ENCODE assay signal across 22 mouse cellular contexts in the genomic region with DNA sequence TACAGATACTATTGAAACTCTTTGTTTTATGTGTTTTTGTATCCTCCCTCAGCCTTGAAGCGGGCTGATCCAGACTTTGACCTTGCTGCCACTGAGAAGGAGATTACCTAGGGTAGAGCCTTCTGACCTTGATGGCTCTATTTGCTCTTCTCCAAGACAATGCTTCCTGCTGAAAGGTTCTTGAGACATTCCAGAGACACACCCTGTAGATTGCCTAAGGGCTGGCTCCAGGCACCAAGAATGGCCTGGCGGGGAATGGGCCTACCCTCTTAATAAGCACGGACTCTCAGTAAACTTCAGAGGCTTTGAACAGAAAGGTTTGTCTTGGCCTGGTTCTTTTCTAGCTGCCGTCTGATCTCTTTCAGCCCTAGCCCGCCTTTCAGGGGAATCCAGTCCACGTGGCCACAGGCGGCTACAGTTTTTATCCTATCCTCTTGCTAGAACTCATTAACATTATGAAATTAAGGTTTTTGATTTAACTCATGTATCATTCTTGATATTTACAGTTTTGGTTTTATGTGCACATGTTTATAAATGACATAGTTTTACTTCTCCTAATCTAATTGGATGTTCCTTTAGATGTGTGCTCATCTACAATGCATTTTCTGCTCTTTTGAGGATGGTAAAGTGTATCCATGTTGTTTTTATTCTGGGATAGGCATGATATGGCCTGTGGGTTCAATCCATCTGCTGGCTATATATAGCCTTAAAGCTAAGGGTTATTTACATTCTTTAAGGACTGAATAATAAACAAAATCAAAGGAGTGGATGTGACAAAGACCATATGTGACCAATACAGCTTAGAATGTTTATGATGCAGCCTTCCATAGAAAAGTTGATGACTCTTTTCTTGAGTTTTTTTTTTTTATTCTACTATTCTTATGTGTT. TPM values are rescaled to one million over a fixed set of nuclear protein-coding genes. Genes with fewer than 3 reads are reported as not detected.
DNase-seq lines count a peak whose midpoint lies in the region; ATAC-seq and TF ChIP-seq lines count a peak whose summit lies in the region.
"Had no signal": no experiment of that assay in that cellular context is flagged by ENCODE, and none has a peak within 500 bp of the region (broad histone marks: within the 10 kb centered on the region; RNA-seq: fewer than 3 reads in every experiment).

No protein-coding gene starts in this region.

- H3K36me3 ChIP-seq in lung, embryonic 15.5 days: no peaks in the 10 kb centered on the region
- H3K36me3 ChIP-seq in intestine, embryonic 15.5 days: no peaks in the 10 kb centered on the region
- H3K36me3 ChIP-seq in stomach, postnatal 0 days (ENCODE audit: control insufficient read depth, insufficient read depth, low read length): no peaks in the 10 kb centered on the region
- H3K36me3 ChIP-seq in forebrain, embryonic 16.5 days (ENCODE audit: control insufficient read depth, insufficient read depth): no peaks in the 10 kb centered on the region
- H3K36me3 ChIP-seq: embryonic facial prominence, embryonic 10.5 days; G1E; heart, embryonic 15.5 days; hindbrain, embryonic 13.5 days had no signal

- H3K9ac ChIP-seq in lung, embryonic 15.5 days: no peak overlapping the region
- H3K9ac ChIP-seq in intestine, embryonic 15.5 days: no peak overlapping the region
- no peak overlapping the region for H3K9ac ChIP-seq in stomach, postnatal 0 days (ENCODE audit: low read length)
- no peak overlapping the region for H3K9ac ChIP-seq in forebrain, embryonic 16.5 days (replicated peaks; ENCODE audit: low read depth, low read length)
- H3K9ac ChIP-seq: heart, embryonic 15.5 days; hindbrain, embryonic 13.5 days had no signal

- no peaks in the 10 kb centered on the region for H3K27me3 ChIP-seq in lung, embryonic 15.5 days
- H3K27me3 ChIP-seq in intestine, embryonic 15.5 days (replicated peaks): no peaks in the 10 kb centered on the region
- H3K27me3 ChIP-seq in stomach, postnatal 0 days (ENCODE audit: control insufficient read depth, insufficient read depth, low read length): no peaks in the 10 kb centered on the region
- no peaks in the 10 kb centered on the region for H3K27me3 ChIP-seq in forebrain, embryonic 16.5 days (replicated peaks; ENCODE audit: control insufficient read depth, insufficient read depth, low read length)
- H3K27me3 ChIP-seq: heart, embryonic 15.5 days; hindbrain, embryonic 13.5 days had no signal

- peak; percentile 87; the same call in 1 of the 2 replicates for ATAC-seq in lung, embryonic 15.5 days (ENCODE audit: borderline replicate concordance, extremely low read depth, low FRiP score, low TSS enrichment)
- peak; percentile 71 for ATAC-seq in intestine, embryonic 15.5 days
- ATAC-seq in stomach, postnatal 0 days (ENCODE audit: low FRiP score, low TSS enrichment): no peak
- ATAC-seq in forebrain, embryonic 16.5 days: no peak
- ATAC-seq: forebrain, embryonic 14.5 days; hindbrain, postnatal 0 days had no signal

- no peak overlapping the region for H3K4me2 ChIP-seq in lung, embryonic 15.5 days
- no peak overlapping the region for H3K4me2 ChIP-seq in intestine, embryonic 15.5 days (replicated peaks)
- no peak overlapping the region for H3K4me2 ChIP-seq in stomach, postnatal 0 days (replicated peaks; ENCODE audit: low read depth)
- H3K4me2 ChIP-seq in forebrain, embryonic 16.5 days (ENCODE audit: low read length): no peak overlapping the region
- H3K4me2 ChIP-seq: heart, embryonic 11.5 days; heart, embryonic 15.5 days; hindbrain, embryonic 13.5 days had no signal

- no peak for DNase-seq in lung, postnatal 4 days
- DNase-seq in R1 (ENCODE audit: low read depth, low spot score): peak; percentile 88
- DNase-seq in stomach, postnatal 0 days (ENCODE audit: low spot score): peak; percentile 23
- DNase-seq in spleen, adult 12 weeks (ENCODE audit: low spot score): no peak
- DNase-seq in layer of hippocampus, postnatal 25 days (ENCODE audit: extremely low spot score in 1 of 2, low spot score in 1 of 2): no peak
- DNase-seq: adrenal gland, adult 2 months; adrenal gland, postnatal 25 days; cerebellum, adult 18-20 months; cerebellum, postnatal 10 days; gastrocnemius, postnatal 10 days; heart, adult 18-20 months; heart, postnatal 14 days had no signal

- 0 out of 2 replicates have a peak, but pooled peaks cover 4% of the 10 kb centered on the region for H3K4me1 ChIP-seq in lung, embryonic 15.5 days
- no peaks in the 10 kb centered on the region for H3K4me1 ChIP-seq in intestine, embryonic 15.5 days (replicated peaks)
- no peaks in the 10 kb centered on the region for H3K4me1 ChIP-seq in stomach, postnatal 0 days (replicated peaks; ENCODE audit: control insufficient read depth, insufficient read depth)
- peaks cover 3% of the 10 kb centered on the region for H3K4me1 ChIP-seq in forebrain, embryonic 16.5 days (replicated peaks; ENCODE audit: control insufficient read depth, insufficient read depth, low read length)
- H3K4me1 ChIP-seq: heart, embryonic 15.5 days had no signal

- TF ChIP-seq CTCF in stomach, postnatal 0 days (IDR thresholded peaks at IDR 0.05; ENCODE audit: low read depth): no peak

- H3K4me3 ChIP-seq in lung, embryonic 15.5 days: no peak overlapping the region
- no peak overlapping the region for H3K4me3 ChIP-seq in intestine, embryonic 15.5 days (replicated peaks)
- no peak overlapping the region for H3K4me3 ChIP-seq in stomach, postnatal 0 days (ENCODE audit: low read depth, low read length)
- H3K4me3 ChIP-seq in forebrain, embryonic 16.5 days (replicated peaks; ENCODE audit: low read length): no peak overlapping the region
- H3K4me3 ChIP-seq: embryonic facial prominence, embryonic 10.5 days; heart, embryonic 15.5 days; hindbrain, embryonic 13.5 days had no signal

- peak overlapping the region; percentile 87 for H3K27ac ChIP-seq in lung, embryonic 15.5 days
- peak overlapping the region; percentile 51; the same call in 1 of the 2 replicates for H3K27ac ChIP-seq in intestine, embryonic 15.5 days
- no peak overlapping the region for H3K27ac ChIP-seq in stomach, postnatal 0 days (replicated peaks)
- no peak overlapping the region for H3K27ac ChIP-seq in forebrain, embryonic 16.5 days (ENCODE audit: low read length)
- H3K27ac ChIP-seq: embryonic facial prominence, embryonic 10.5 days; heart, embryonic 15.5 days; hindbrain, embryonic 13.5 days; hindbrain, postnatal 0 days had no signal

- H3K9me3 ChIP-seq in lung, embryonic 15.5 days: no peaks in the 10 kb centered on the region
- H3K9me3 ChIP-seq in intestine, embryonic 15.5 days: no peaks in the 10 kb centered on the region
- no peaks in the 10 kb centered on the region for H3K9me3 ChIP-seq in stomach, postnatal 0 days (ENCODE audit: control insufficient read depth, low read length)
- H3K9me3 ChIP-seq in forebrain, embryonic 16.5 days (ENCODE audit: control insufficient read depth, low read length): no peaks in the 10 kb centered on the region
- H3K9me3 ChIP-seq: embryonic facial prominence, embryonic 10.5 days; G1E; heart, embryonic 15.5 days; hindbrain, embryonic 13.5 days had no signal

- 44% methylated on average over 7 of the region's 7 CpGs for WGBS in lung, embryonic 15.5 days
- WGBS in intestine, embryonic 15.5 days: 35% methylated on average over 7 of the region's 7 CpGs
- 35% methylated on average over 7 of the region's 7 CpGs for WGBS in stomach, postnatal 0 days
- 77% methylated on average over 7 of the region's 7 CpGs for WGBS in forebrain, embryonic 16.5 days

- no peak for TF ChIP-seq EP300 in stomach, postnatal 0 days (optimal IDR thresholded peaks at IDR 0.05)

RNA-seq across cellular contexts. Expression of a gene that starts 59.0 kb away (rescaled TPM):
- polyA plus RNA-seq in lung, embryonic 15.5 days (2015; fragmentation: Nextera tagmentation; extraction: Ambion mirVana): 13.6 and 13.7 TPM in 2 replicates
- polyA plus RNA-seq in intestine, embryonic 15.5 days (2015; fragmentation: Nextera tagmentation; extraction: Ambion mirVana): 17.7 and 18.4 TPM in 2 replicates
- polyA plus RNA-seq in stomach, postnatal 0 days (2015; fragmentation: Nextera tagmentation; extraction: Ambion mirVana): 9.0 and 9.6 TPM in 2 replicates
- polyA plus RNA-seq in forebrain, embryonic 16.5 days (2015; fragmentation: Nextera tagmentation; extraction: Ambion mirVana): 13.0 and 13.6 TPM in 2 replicates
- 1 to 10 TPM; 4.6 to 5.5 TPM for total RNA-seq in layer of hippocampus, postnatal 25 days (2021)

Comparison
In these comparisons a context has a peak if more than half of its experiments do, and no peak if none do; other contexts are left out.
1. ATAC-seq: peak in lung, embryonic 15.5 days (single experiment) and intestine, embryonic 15.5 days (single experiment); none in stomach, postnatal 0 days (single experiment) and forebrain, embryonic 16.5 days (single experiment).
2. H3K27ac ChIP-seq: peak in lung, embryonic 15.5 days (single experiment) and intestine, embryonic 15.5 days (single experiment); none in stomach, postnatal 0 days (single experiment) and forebrain, embryonic 16.5 days (single experiment).
3. DNase-seq: peak in R1 (single experiment) and stomach, postnatal 0 days (single experiment); none in lung, postnatal 4 days (0 of 2), spleen, adult 12 weeks (single experiment) and layer of hippocampus, postnatal 25 days (0 of 2).